Mouse (Mus musculus): ENCODE results near the gene E330014E10Rik.
"Not testable (repeated sequence)": the region's sequence is repeated elsewhere in the genome, so short reads cannot be mapped to it uniquely, and the experiment has no call there.

Gene E330014E10Rik

GRCm38 (mm10) chr5:95775690-95776089 is at the start of gene E330014E10Rik:
Gene E330014E10Rik (plus strand): TSS chr5:95775990.
- not testable (repeated sequence) for DNase-seq (ENCODE audit: low spot score)

- not testable (repeated sequence) for DNase-seq (ENCODE audit: low spot score)
Measured at GRCm38 (mm10) chr5:95736073-95736472, 39.7 kb upstream of the E330014E10Rik start, which contains the start of gene Gm7978. Gene Gm7978 (minus strand): TSS chr5:95736173.

- DNase-seq (ENCODE audit: low spot score), result not testable (repeated sequence)
Measured at GRCm38 (mm10) chr5:95741714-95742113, 34.1 kb upstream of the E330014E10Rik start, which contains the start of gene Gm7982. Gene Gm7982 (plus strand): TSS chr5:95742014.

GRCm38 (mm10) chr5:95810841-95811240 is 35.1 kb downstream of the E330014E10Rik start:
- not testable (repeated sequence) for DNase-seq (ENCODE audit: low spot score)

- no peak for DNase-seq (ENCODE audit: low spot score)
Measured at GRCm38 (mm10) chr5:95836580-95836979, 60.8 kb downstream of the E330014E10Rik start.

- no peak for DNase-seq (ENCODE audit: low spot score)
Measured at GRCm38 (mm10) chr5:95854030-95854429, 78.2 kb downstream of the E330014E10Rik start.

Measured in testis, postnatal 14 days (tissue).